Mouse (Mus musculus): ENCODE data around the gene Blmh.

DNA sequence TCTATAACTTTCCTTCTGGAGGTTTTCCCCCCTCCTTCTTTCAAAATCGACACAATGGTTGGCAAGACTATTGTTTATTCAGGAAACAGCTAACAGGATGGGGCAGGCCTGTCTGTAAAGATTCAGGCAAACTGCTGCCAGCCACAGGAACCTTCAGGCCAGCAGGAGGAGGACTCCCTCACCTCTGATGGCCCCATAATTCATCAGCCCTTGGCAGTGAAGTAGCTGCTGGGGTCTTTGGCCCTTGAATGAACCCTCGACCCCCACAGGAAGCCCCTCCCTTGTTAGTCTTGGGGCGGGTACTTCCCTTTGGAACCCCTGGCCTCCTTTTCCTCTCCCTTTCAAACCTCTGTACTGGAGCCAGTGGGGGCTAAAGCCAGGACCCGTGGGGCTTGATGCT lies 31.0 kb upstream of the Blmh start:
- TF ChIP-seq POLR2A (IDR thresholded peaks at IDR 0.05; ENCODE audit: borderline replicate concordance, insufficient read depth, low read length): no peak
- TF ChIP-seq CTCF (IDR thresholded peaks at IDR 0.05; ENCODE audit: borderline replicate concordance, insufficient read depth, low read depth, low read length): no peak

Data from cerebellum, adult 2 months (tissue).